Mouse (Mus musculus): ENCODE measurements around the gene Itpka. TPM values are rescaled to one million over a fixed set of nuclear protein-coding genes. Genes with fewer than 3 reads are reported as not detected.
"Not testable (repeated sequence)": the region's sequence is repeated elsewhere in the genome, so short reads cannot be mapped to it uniquely, and the experiment has no call there.

Itpka gene
- 1 to 10 TPM in 1 of 26 experiments, not detected in 25; 1.1 TPM for total RNA-seq (2018; cell fraction: chromatin; rRNA removed)
- under 1 TPM in 20 of 26 experiments, not detected in 6; 0.07 to 0.33 (median 0.12) TPM for total RNA-seq (2018; cell fraction: cytosol; rRNA removed)
- under 1 TPM in 5 of 26 experiments, not detected in 21; 0.23 to 0.92 (median 0.36) TPM for total RNA-seq (2018; cell fraction: nucleus; rRNA removed)
- 0.27 TPM in 1 of 3 replicates, not detected in the others for polyA plus RNA-seq (2018)

DNA sequence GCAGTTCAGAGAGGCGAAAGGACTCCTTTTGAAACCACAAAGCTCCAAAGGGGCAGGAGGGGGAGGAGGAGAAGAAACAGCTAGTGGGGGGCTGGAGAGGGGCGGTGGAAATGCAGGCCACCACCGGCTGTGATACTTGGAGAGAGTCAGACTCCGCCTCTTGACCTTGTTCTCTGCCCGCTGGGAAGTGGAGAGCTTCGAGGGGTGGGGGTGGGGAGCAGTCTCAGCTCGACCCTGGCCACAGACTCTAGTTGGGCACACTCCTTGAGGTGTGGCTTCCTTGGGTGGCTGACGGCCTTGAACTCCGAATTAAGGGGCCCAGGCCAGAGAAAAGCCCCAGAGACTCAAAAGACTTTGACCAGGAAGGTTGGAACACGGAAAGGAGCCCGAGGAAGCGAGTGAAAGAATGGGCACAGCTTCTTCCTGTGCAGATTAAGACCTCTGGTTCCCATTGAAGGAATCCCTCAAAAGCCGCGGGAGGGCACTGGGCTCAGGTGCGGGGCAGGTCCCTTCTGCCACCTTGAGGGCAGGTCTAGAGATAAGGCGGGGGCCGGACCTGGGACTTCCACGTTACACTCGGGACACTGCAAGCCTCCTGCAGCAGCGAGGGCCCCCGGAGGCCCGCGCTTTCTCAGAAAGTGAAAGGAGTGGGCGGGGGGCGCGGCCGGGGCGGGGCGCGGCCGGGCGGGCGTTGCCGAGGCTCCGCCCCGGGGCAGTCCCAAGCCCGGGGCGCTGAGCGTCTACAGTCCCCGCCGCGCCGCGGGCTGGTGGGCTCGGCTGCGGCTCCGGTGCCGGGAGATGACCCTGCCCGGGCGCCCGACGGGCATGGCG is at the start of gene Itpka:
Gene Itpka (plus strand): TSS at position 757 of the 831 bp plus-strand sequence.
- H3K79me2 ChIP-seq (ENCODE audit: inconsistent target), result no peaks in the 10 kb centered on the region
- 1% methylated on average over 23 of the region's 53 CpGs for WGBS (ENCODE audit: missing documents)
- peak within 1 kb of the TSS; percentile 58 for H3K27ac ChIP-seq
- H3K4me3 ChIP-seq (ENCODE audit: inconsistent target), result peak within 1 kb of the TSS; percentile 60
- no peaks in the 10 kb centered on the region for H3K36me3 ChIP-seq (ENCODE audit: inconsistent target)

GRCm38 (mm10) chr2:119694826-119695225 is 47.3 kb upstream of the Itpka start:
- 88% methylated on average over 1 of the region's 2 CpGs for WGBS (ENCODE audit: missing documents)
- no peaks in the 10 kb centered on the region for H3K36me3 ChIP-seq (ENCODE audit: inconsistent target)
- no peak overlapping the region for H3K27ac ChIP-seq
- peaks cover 34% of the 10 kb centered on the region; the same call in 1 of the 2 replicates for H3K79me2 ChIP-seq (ENCODE audit: inconsistent target)
- H3K4me3 ChIP-seq (ENCODE audit: inconsistent target), result no peak overlapping the region

- no peaks in the 10 kb centered on the region for H3K36me3 ChIP-seq (ENCODE audit: inconsistent target)
- H3K4me3 ChIP-seq (ENCODE audit: inconsistent target), result no peak overlapping the region
- peaks cover 21% of the 10 kb centered on the region; the same call in 1 of the 2 replicates for H3K79me2 ChIP-seq (ENCODE audit: inconsistent target)
- 89% methylated on average over 1 of the region's 1 CpGs for WGBS (ENCODE audit: missing documents)
- no peak overlapping the region for H3K27ac ChIP-seq
These were observed 46.0 kb upstream of the Itpka start for GRCm38 (mm10) chr2:119696111-119696510.

GRCm38 (mm10) chr2:119698472-119698871 is 43.7 kb upstream of the Itpka start:
- 0 out of 2 replicates have a peak, but pooled peaks cover 6% of the 10 kb centered on the region for H3K36me3 ChIP-seq (ENCODE audit: inconsistent target)
- peaks cover 21% of the 10 kb centered on the region; the same call in 1 of the 2 replicates for H3K79me2 ChIP-seq (ENCODE audit: inconsistent target)
- WGBS (ENCODE audit: missing documents), result 28% methylated on average over 2 of the region's 2 CpGs
- no peak overlapping the region for H3K27ac ChIP-seq
- H3K4me3 ChIP-seq (ENCODE audit: inconsistent target), result no peak overlapping the region

- H3K79me2 ChIP-seq (ENCODE audit: inconsistent target), result peaks cover 21% of the 10 kb centered on the region; the same call in 1 of the 2 replicates
- no peak overlapping the region for H3K4me3 ChIP-seq (ENCODE audit: inconsistent target)
- 0 out of 2 replicates have a peak, but pooled peaks cover 10% of the 10 kb centered on the region for H3K36me3 ChIP-seq (ENCODE audit: inconsistent target)
- WGBS (ENCODE audit: missing documents), result 93% methylated on average over 3 of the region's 3 CpGs
- no peak overlapping the region for H3K27ac ChIP-seq
These were observed 42.2 kb upstream of the Itpka start for GRCm38 (mm10) chr2:119699962-119700361.

DNA sequence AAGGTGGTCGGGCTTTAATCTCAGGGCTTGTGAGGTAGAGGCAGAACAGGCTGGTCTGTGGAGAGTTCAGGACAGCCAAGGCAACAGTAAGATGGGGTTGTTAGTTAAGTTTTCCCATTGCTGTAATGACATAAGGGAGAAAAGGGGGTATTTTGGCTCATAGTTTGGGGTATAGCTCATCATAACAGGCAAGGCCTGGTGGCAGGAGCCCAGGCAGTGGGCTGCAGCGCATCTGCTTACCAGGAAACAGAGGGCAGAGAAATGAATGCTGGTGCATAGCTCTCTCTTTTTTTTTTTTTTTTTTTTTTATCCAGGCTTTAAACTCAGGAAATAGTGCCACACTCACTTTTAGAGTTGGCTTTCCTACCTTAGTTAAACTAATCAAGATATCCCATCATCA is 39.0 kb upstream of the Itpka start:
- Histone ChIP-seq H3K36me3 (ENCODE audit: inconsistent target) (peaks cover 23% of the 10 kb centered on the region; the same call in 1 of the 2 replicates), H3K27ac (no peak overlapping the region), H3K4me3 (ENCODE audit: inconsistent target) (no peak overlapping the region), H3K79me2 (ENCODE audit: inconsistent target) (peaks cover 7% of the 10 kb centered on the region; the same call in 1 of the 2 replicates)
- WGBS (ENCODE audit: missing documents), result 89% methylated on average over 1 of the region's 2 CpGs

- H3K27ac ChIP-seq, result no peak overlapping the region
- no peak overlapping the region for H3K4me3 ChIP-seq (ENCODE audit: inconsistent target)
- no peaks in the 10 kb centered on the region for H3K79me2 ChIP-seq (ENCODE audit: inconsistent target)
- H3K36me3 ChIP-seq (ENCODE audit: inconsistent target), result peaks cover 36% of the 10 kb centered on the region; the same call in 1 of the 2 replicates
- 98% methylated on average over 3 of the region's 3 CpGs for WGBS (ENCODE audit: missing documents)
These were observed 34.5 kb upstream of the Itpka start for GRCm38 (mm10) chr2:119707676-119708075.

DNA sequence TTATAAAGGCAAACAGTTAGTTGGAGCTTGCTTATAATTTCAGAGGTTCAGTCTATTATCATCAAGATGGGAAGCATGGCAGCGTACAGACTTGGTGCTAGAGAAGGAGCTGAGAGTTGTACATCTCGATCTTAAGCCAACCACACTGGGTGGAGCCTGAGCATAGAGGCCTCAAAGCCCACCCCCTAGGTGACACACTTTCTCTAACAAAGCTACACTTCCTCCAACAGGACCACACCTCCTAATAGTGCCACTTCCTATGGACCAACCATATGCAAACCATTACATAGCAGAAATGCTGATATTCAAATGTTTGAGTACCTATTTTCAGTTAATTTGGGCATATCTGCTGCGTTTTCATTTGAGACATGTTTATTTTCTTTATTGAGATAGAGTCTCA is 32.1 kb upstream of the Itpka start:
- H3K27ac ChIP-seq, result no peak overlapping the region
- H3K79me2 ChIP-seq (ENCODE audit: inconsistent target), result no peaks in the 10 kb centered on the region
- no peak overlapping the region for H3K4me3 ChIP-seq (ENCODE audit: inconsistent target)
- 78% methylated on average over 3 of the region's 3 CpGs for WGBS (ENCODE audit: missing documents)
- peaks cover 32% of the 10 kb centered on the region; the same call in 1 of the 2 replicates for H3K36me3 ChIP-seq (ENCODE audit: inconsistent target)

DNA sequence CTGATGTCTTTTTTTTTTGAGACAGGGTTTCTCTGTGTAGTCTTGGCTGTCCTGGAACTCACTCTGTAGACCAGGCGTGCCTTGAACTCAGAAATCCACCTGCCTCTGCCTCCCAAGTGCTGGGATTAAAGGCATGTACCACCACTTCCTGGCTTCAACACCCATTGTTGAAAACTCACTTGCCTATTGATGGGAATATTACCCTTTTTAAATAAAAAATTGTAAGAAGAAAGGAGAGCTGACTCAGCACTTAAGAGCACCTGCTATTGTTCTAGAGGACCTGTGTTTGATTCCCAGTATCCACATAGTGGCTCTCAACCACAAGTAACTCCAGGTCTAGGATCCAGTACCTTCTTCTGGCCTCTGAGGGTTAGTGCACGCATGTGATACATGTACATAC is 26.3 kb upstream of the Itpka start:
- WGBS (ENCODE audit: missing documents), result 95% methylated on average over 2 of the region's 2 CpGs
- peaks cover 43% of the 10 kb centered on the region for H3K36me3 ChIP-seq (ENCODE audit: inconsistent target)

GRCm38 (mm10) chr2:119721070-119721469 is 21.1 kb upstream of the Itpka start:
- H3K27ac ChIP-seq, result no peak overlapping the region
- no peaks in the 10 kb centered on the region for H3K79me2 ChIP-seq (ENCODE audit: inconsistent target)
- no peak overlapping the region for H3K4me3 ChIP-seq (ENCODE audit: inconsistent target)
- 95% methylated on average over 8 of the region's 8 CpGs for WGBS (ENCODE audit: missing documents)
- H3K36me3 ChIP-seq (ENCODE audit: inconsistent target), result peaks cover 63% of the 10 kb centered on the region

More for the DNA sequence above, 26.3 kb upstream of the Itpka start:
- not testable (repeated sequence) for H3K79me2 ChIP-seq (ENCODE audit: inconsistent target); H3K27ac ChIP-seq; H3K4me3 ChIP-seq (ENCODE audit: inconsistent target)

- Histone ChIP-seq H3K27ac (no peak overlapping the region), H3K36me3 (ENCODE audit: inconsistent target) (peaks cover 80% of the 10 kb centered on the region), H3K4me3 (ENCODE audit: inconsistent target) (no peak overlapping the region), H3K79me2 (ENCODE audit: inconsistent target) (no peaks in the 10 kb centered on the region)
- 100% methylated on average over 3 of the region's 3 CpGs for WGBS (ENCODE audit: missing documents)
These were observed 14.2 kb upstream of the Itpka start for GRCm38 (mm10) chr2:119727762-119728416.

GRCm38 (mm10) chr2:119730735-119731134 is 11.4 kb upstream of the Itpka start:
- H3K79me2 ChIP-seq (ENCODE audit: inconsistent target), result no peaks in the 10 kb centered on the region
- no peak overlapping the region for H3K27ac ChIP-seq
- peaks cover 66% of the 10 kb centered on the region for H3K36me3 ChIP-seq (ENCODE audit: inconsistent target)
- 93% methylated on average over 4 of the region's 4 CpGs for WGBS (ENCODE audit: missing documents)
- H3K4me3 ChIP-seq (ENCODE audit: inconsistent target), result no peak overlapping the region

- no peak overlapping the region for H3K27ac ChIP-seq
- H3K36me3 ChIP-seq (ENCODE audit: inconsistent target), result peaks cover 10% of the 10 kb centered on the region; the same call in 1 of the 2 replicates
- no peak overlapping the region for H3K4me3 ChIP-seq (ENCODE audit: inconsistent target)
- 67% methylated on average over 12 of the region's 12 CpGs for WGBS (ENCODE audit: missing documents)
- no peaks in the 10 kb centered on the region for H3K79me2 ChIP-seq (ENCODE audit: inconsistent target)
These were observed 5.0 kb upstream of the Itpka start for GRCm38 (mm10) chr2:119737124-119737523.

GRCm38 (mm10) chr2:119740567-119740966 is 1.6 kb upstream of the Itpka start:
- no peak overlapping the region for H3K27ac ChIP-seq
- H3K4me3 ChIP-seq (ENCODE audit: inconsistent target), result no peak overlapping the region
- 11% methylated on average over 2 of the region's 2 CpGs for WGBS (ENCODE audit: missing documents)
- no peaks in the 10 kb centered on the region for H3K79me2 ChIP-seq (ENCODE audit: inconsistent target)
- H3K36me3 ChIP-seq (ENCODE audit: inconsistent target), result no peaks in the 10 kb centered on the region
